Mouse (Mus musculus) CD4-positive helper T cell, adult 2 months (primary cell): ENCODE data around the gene Rasgrp3.

Source experiments
- DNase-seq: peaks from one replicate; pipeline ENCODE4 v3.0.0-alpha.2; 2012; ENCODE audit warnings: low read depth, missing footprints, low spot score

Gene Rasgrp3

DNA sequence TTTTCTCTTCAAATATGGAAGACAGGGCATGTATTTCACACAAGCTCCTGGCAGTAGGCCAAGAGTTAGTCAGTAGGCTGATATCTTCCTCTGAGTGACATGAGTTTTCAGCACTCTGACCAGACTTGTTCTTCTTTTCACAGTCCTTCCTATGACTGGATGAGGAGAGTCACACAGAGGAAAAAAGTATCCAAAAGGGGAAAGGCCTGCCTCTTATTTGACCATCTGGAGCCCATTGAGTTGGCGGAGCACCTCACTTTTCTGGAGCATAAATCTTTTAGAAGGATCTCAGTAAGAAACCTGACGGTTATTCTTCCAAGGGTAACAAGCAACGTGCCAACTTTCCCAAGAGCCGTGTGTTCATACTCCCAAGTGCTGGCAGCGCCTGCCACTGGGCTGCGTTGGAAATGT is 62.5 kb downstream of the Rasgrp3 start:
- no peak for DNase-seq

DNA sequence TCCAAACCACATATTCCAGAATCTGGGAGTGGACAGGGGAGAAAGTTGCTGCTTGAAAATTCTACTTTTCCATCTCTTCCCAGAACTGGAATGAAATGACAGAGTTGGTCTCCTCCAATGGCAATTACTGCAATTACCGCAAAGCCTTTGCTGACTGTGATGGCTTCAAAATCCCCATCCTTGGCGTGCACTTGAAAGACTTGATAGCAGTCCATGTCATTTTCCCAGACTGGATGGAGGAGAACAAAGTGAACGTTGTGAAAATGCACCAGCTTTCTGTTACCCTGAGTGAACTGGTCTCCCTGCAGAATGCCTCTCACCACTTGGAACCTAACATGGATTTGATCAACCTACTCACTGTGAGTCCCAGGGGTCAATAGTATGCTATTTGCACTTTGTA is 67.3 kb downstream of the Rasgrp3 start:
- no peak for DNase-seq

DNA sequence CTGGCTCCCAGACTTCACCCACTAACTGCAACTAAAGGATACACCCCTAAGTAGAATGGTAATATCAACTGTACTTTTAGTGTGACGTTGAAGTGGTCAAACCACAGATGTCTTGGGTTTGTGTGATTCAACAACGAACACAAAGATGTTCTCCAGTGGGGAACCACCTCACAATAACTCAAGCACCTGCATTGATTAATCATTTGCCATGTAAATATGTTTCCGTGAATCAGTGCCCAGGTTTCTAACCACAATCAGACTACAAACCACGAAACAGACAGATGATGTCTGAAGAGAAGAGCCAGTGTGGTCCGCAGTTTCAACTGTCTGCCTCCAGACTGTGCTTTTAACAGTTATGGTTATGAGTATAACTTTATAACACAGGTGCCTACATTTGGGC is 69.4 kb downstream of the Rasgrp3 start:
- no peak for DNase-seq

DNA sequence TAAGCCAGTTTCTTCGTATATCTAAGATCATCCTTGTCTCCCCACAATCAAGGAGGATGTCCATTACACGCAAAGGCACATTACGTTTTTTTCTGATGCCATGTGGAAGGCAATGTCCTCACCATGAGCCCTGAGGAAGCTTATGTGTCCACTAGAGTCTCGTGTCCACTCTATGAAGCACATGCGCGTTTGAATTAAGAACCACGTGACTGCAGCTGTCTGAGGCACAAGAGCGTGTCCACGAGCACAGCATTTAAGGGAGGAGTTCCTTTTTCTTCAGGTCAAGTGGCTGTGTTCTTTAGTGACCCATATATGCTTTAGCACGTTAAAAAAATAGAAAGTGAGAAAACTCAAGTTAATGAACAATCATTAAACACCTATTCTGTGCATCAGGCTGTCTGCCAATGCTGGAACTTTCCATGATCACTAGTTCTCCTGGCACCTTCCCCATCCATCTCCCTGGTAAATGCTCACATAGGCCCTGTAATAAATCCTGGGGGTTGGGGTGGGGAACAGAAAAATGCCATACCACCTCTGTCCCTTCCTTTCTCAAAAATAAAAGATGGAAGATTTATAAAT is 70.5 kb downstream of the Rasgrp3 start:
- no peak for DNase-seq

DNA sequence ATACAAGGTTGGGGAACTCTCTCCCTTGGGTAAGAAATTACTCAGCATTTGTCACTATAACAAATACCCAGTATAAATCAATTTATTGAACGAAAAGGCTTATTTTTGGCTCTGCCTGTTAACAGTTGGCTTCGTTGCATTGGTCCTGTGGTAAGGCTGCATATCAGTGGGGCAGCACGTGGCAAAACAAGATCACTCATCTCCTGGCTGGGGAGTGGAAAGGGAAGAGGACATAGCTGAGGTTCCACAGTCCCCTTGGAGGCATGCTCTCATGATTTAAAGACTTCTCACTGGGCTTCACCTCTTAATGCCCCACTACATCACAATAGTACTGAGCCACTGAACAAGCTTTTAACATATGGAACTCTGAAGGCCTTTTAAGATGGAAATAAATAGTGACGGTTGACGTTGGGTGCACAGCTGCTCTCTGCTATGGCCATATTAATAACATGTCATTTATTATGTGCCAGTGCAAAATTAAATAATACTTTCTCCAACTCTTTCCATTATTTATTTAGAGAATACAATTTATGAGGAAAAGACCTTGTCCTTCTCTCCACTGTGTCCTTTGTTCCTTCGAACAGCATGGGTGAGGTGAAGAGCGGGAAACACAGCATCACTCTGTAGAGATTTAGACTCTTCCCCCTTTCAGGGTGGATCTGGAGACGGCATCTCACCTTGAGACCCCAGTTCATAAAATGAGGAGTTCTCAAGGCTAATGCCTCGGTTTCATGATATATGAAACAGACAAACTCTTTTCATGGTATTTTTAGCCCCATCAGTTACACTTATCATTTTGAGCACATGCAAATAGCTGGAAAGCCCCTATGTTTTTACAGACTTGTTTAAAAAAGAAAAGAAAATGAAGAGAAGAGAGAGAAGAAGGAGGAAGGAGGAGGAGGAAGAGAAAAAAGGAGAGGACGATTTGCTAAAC is 71.3 kb downstream of the Rasgrp3 start:
- DNase-seq: no peak

DNA sequence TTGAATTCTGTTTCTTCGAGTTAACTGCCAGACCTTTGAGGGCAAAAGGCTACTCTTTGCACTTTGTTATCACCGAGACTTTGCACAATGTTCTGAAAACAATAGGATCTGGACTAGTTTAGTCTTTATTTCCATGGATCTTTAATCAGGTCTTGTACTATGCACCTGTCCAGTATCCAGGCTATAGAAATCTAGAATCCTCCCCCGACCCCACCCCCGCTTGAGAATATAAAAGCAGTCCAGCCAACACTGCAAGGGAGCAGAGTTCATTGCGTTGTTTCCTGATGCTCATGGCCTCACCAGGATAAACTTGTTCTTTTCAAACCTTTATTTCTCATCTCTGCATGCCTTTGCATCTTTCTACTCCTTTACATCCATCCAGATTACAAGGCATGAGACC is 73.6 kb downstream of the Rasgrp3 start:
- no peak for DNase-seq

DNA sequence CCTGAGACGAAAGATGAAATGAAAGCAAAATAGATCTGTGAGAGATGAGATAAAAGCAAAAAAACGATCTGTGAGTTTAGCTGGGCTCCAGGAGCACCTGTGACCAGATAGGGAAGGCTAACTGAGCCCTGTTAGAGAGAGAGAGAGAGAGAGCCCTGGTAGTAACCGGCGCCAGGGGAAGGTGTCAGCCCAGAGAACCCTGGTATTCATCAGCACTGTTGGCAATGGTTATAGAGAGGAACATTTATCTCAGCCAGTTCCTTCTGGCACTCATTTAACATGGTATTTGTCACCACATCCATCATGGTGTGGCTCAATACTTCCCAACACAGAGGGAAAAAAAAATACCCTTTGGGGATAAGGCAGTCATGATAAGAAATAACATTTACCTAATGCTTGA is 80.9 kb downstream of the Rasgrp3 start:
- DNase-seq: no peak

DNA sequence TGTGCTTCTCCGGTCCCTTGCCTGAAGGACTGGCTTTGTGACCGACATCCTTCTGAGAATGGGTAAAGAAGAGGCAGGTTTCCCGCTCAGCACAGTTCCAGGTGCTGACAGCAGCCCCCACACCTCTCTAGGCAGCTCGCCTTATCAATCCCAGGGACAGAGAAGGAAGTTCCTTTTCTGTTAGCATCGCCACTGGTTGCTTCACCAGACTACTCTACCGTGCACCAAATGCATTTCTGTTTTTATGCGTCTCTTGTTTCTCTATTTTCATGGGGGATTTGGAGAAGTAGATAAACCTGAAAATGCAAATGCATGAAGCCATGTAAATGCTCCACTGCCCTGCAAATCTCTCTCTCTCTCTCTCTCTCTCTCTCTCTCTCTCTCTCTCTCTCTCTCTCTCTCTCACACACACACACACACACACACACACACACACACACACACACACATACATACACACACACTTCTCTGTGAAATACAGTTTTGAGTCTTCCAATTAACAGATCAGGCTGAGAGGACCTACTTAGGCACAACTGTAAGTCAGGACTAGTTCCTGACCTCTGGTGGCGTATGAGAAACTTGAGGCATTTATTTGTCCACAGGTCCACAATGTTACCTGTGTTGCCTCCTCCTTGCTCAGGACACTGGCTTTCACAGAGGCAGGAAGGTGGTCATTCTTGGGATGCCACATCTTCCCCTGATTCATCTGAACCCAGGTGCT is 82.6 kb downstream of the Rasgrp3 start:
- DNase-seq: no peak

DNA sequence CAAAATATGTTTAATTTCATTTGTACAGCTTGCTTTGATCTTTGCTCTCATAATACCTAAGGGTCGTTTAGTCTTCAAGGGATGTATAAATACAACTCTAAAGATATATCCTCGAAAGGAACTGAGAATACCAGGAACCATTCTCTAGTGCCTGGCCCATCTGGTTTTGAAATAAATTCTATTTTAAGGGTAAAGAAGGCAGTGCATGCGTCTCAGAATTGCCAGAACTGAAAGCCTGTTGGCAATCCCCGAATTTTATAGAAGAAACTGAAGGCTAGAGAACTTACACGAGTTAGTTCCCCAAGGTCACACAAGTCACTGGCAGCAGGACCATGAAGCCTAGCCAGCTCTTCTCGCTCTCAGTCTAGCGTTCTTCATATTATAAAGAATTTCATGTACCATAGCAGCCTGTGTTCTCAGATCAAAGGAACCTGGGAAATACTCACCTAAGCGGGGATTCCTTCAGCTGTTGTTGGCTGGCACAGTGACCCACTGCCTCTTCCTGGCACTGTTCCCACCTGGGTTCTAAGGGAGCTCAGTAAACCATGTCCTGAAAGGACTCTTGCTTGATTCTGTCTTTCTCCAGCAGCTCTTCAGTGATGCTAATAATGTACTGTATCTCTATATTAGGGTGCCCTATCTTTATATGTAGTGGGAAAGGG is 83.7 kb downstream of the Rasgrp3 start:
- DNase-seq: no peak

DNA sequence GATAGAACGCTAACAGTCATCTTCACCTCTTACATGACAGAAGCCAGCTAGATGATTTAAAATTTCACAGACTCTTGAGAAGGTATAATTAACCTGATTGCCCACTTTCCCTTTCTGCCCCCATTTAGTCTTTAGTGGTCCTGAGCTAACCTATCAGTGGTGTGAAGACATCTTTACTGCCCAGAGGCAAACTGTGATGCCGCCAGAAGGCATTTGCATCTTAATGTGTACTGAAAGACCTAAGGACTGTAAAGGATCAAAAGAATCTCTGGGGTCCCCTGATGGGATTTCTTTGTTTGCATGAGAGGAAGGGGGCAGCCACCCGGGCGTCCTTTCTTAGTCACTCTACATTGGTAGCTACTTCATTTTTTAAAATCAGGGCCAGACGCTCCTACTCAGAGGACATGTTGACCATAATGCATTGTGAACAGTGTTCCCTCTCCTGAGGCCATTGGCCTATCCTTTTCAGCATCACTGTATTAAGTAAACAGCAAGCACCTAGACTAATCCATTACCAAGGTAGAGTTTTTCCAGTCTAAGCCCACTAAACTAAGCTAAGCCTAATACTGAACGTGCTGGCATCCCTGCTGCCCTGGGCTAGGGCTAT is 85.6 kb downstream of the Rasgrp3 start:
- no peak for DNase-seq

DNA sequence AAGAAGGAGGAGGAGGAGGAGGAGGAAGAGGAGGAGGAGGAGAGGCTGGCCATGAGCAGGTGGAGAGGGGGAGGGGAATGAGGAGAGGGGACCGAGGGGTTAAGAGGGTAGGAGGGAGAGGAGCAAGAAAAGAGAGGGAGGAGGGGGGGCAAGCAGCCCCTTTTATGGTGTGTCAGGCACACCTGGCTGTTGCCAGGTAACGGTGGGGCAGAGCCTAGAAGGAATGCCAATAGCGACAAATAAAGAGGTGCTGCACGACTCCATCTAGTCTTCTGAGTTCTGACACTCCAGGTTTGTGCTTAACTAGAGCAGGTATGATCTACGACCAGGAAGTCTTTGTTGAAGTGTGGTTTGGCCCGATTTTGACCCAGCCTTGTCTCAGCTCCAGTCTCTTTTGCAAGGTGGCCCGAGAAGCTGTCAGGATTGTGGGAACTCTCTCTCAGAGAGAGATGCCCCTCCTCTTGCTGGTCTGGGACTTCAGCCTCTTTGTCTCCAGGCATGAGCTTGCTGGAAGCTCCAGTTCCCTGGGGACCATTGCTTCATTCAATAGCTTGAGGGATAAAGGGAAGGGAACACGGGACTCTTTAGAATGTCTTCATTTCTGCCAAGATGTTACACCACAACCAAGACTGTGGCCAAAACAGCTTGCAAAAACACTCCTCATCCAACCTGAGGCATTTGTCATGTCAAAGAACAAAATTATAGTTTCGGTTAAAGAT is 86.8 kb downstream of the Rasgrp3 start:
- DNase-seq: no peak

DNA sequence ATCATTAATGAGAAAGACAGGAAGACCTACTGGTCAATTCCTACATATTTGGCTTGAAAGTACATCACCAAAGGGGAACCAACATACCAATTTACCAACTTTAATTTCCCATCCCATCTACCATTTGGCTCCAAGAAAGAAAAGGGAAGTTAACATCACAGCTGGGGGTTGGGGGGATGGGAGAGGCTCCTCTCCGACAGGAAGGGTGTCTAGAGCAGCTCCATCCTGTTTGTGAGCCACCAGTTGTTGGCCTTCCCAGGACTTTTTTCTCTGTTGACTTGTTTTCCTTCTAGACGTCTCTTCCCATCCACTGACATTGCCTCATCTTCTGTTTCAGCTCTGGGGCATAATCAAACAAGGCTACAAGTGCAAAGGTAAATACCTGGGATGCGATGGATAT is 88.1 kb downstream of the Rasgrp3 start:
- DNase-seq: no peak

DNA sequence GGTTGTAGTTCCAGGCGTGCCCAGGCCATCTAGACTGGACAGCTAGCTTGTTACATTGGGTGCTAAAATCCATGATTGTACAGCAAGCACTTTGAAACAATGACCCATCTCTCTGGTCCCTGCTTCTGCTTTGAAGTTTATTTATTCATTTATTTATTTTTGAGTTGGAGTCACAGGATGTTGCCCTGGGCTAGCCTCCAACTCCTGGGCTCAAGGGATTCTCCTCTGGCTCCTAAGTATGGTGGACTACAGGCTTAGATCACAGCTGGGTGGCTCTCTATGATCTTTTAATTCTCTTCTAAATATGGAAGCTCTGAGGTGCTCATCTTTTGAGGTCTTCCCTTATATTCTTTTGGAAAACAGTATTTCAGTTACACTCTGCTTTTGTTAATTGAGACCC is 90.7 kb downstream of the Rasgrp3 start:
- DNase-seq: no peak

DNA sequence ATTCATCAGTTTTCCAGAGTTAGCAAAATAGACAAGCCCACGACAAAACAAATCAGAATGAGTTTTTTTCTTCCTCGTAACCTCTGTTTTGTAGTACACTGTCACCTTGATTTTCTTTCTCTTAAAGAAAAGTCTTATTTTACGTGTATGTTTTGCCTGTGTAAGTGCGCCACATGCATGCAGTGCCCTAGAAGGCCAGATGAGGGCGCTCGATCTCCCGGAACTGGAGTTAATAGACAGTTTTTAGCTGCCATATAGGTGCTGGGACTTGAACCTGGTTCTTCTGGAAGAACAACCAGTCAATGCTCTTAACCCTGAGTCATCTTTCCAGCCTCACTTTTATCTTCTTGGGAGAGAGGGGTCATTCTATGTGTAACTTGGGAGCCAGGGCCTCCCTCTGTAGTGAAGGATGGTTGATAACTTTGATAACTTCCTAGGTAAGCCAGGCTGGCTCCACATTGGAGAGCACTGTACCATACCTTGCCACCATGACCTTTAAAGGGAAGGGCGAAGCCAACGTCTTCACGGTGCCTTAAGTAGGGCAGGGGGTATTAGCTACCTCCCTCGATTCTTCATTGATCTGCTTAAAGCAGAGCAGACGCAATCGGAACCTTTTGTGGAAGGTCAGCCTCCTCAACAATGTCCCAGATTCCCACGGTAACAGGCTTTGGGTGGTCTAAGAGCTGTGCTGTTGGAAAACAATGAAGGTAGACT is 93.7 kb downstream of the Rasgrp3 start:
- no peak for DNase-seq

DNA sequence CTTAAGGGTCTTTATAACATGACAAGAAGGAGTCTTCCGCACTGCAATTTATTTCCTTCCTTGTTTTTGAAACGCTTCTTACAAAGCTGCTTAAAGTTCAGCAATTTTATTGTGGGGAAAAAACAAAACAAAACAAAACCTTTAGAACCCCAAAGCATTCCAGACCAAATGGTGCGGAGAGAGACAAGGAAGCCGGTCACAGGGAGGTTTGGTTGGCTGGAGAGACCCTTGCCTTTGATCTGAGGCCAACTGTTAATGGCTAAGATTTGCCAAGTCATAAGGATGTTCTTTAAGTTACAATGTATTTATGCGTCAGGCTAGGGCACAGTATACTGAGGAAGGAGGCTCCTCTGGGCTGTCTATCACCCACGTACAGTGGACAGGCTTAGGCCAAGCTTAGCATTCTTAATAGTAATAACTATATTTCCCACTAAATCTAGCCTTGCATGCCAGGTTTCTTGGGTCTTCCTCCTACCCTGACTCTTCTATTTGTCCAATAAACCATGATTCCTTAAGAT is 96.8 kb downstream of the Rasgrp3 start:
- no peak for DNase-seq

DNA sequence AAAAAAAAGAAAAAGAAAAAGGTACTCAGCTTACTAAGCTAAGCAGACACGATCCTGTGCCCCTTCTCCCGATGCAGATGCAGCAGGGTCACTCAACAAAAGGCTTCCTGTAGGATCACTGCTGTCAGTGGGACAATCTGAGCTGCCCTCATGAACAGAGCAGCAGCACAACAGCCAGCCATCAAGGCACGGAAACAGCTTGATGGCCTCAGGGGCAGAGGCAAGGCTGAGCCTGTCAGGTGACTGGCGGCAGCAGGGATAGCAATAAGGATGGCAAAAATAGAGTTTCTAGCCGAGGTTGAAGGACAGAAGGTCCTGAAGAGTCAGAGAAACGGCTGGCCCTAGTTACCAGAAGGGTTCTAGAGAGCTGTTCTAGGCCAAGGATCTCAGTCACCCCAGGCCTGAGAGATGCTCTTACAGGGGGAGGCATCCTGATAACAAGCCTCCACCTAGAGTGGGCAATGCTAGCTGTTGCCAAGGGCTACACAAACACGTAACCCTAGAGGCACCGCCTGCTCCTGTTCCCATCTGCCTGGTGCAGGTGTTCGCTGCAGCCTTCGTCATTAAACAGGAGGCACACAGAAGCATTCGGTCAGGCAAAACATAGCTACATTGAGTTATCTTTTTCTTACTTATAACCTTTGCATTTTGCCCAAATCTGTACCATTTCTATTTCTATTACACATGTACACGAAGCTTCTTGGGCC is 98.8 kb downstream of the Rasgrp3 start:
- no peak for DNase-seq

DNA sequence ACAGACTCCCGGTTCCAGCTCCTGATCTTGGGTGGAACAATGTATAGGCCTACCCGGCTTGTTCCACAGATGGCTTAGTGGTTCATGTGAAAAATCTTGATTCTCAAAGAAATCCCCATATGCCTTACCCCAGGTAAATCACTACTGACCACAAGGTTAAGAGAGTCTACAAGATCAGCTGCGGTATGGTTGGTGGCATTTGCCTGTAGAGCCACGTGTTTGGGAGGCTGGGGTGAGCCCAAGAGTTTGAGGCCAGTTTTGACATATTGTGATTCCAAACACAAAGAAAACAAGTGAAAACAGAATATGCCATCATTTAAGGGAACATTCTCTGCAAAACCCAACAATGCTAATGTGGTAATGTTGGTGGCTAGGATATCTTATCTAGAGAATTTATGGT is 99.9 kb downstream of the Rasgrp3 start:
- no peak for DNase-seq

DNA sequence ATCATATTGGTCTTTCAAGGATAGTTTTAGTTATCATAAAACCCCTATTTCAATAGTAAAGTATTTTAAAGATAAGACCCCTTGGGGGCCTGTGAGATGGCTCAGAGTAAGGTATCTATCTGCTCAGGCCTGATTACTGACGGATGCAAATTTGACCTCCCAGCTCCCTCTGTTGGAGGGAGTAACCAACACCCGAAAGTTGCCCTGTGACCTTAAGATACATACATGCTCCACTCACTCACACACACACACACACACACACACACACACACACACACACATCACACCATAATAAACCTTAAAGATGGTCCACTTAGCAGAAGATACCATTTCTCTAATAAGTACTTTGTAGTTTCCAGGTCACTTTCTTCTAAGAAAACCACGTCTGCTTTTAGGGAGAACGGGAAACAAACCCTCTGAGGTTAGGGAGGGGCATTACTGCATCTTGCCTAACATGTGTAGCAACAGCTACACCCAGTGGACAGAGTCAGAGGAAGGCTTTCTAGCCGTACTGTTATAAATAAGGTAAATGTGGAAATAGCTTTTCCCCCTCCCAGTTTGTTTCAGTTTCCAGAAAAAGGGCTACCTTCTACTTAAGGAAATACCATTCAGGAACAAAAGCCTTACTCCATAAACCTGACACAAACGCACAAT is 100.8 kb downstream of the Rasgrp3 start:
- DNase-seq: no peak

DNA sequence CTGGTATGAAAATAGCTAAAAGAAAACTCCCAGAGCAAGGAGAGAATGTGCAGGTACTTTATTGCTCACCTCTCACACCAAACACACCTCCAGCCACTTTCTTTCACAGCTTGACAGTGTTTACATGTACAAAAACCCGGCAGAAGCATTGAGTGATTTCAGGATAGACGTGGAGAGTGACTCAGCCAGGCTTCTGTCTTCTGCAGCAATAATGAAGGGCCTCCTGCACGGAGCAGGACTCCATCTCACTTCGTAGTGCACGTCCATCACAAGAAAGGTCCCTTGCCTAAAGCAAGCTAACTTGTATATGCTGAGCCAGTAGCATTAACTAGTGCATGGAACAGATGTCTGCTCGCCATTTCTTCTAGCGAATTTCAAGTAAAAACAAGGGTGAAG is 101.4 kb downstream of the Rasgrp3 start:
- DNase-seq: no peak
